Mouse (Mus musculus): ENCODE results near the gene Olfr860. TPM values are rescaled to one million over a fixed set of nuclear protein-coding genes. Genes with fewer than 3 reads are reported as not detected.
"Not testable (repeated sequence)": the region's sequence is repeated elsewhere in the genome, so short reads cannot be mapped to it uniquely, and the experiment has no call there.

Gene Olfr860
- polyA plus RNA-seq (2012; fragmentation: generic; extraction: Trizol), result not detected
- long read RNA-seq, experiment 1, result 0 reads
- long read RNA-seq, experiment 2, result 0 reads

- Histone ChIP-seq H3K79me2 (ENCODE audit: control insufficient read depth, insufficient read depth) (no peaks in the 10 kb centered on the region), H3ac (ENCODE audit: control insufficient read depth, insufficient read length, low read depth) (no peak within 1 kb of the TSS), H3K27me3 (ENCODE audit: control insufficient read depth, insufficient read depth, insufficient read length) (no peaks in the 10 kb centered on the region), H3K79me3 (ENCODE audit: low read depth) (no peaks in the 10 kb centered on the region), H3K4me3 (ENCODE audit: insufficient read depth, poor library complexity, severe bottlenecking) (no peak within 1 kb of the TSS), H3K36me3 (ENCODE audit: control insufficient read depth, insufficient read depth) (no peaks in the 10 kb centered on the region)
- TF ChIP-seq MAX (IDR thresholded peaks at IDR 0.05) (no peak), MYOG (IDR thresholded peaks at IDR 0.05; ENCODE audit: control insufficient read depth, extremely low read depth, insufficient read length) (no peak), FOSL1 (IDR thresholded peaks at IDR 0.05; ENCODE audit: insufficient read depth, low read length, poor library complexity, severe bottlenecking) (no peak)
Observed at GRCm38 (mm10) chr9:19849647-19850046, at the start of gene Olfr860. TSS of gene Olfr860 (minus strand) at chr9:19849747.

GRCm38 (mm10) chr9:19887904-19888303, 38.4 kb upstream of the Olfr860 start, which contains the start of gene Olfr862:
TSS of gene Olfr862 (minus strand) at chr9:19888004.
- Histone ChIP-seq H3K27me3 (ENCODE audit: control insufficient read depth, insufficient read depth, insufficient read length) (no peaks in the 10 kb centered on the region), H3K79me2 (ENCODE audit: control insufficient read depth, insufficient read depth) (no peaks in the 10 kb centered on the region), H3K79me3 (ENCODE audit: low read depth) (no peaks in the 10 kb centered on the region), H3K4me3 (ENCODE audit: insufficient read depth, poor library complexity, severe bottlenecking) (no peak within 1 kb of the TSS), H3ac (ENCODE audit: control insufficient read depth, insufficient read length, low read depth) (no peak within 1 kb of the TSS), H3K36me3 (ENCODE audit: control insufficient read depth, insufficient read depth) (no peaks in the 10 kb centered on the region)
- TF ChIP-seq FOSL1 (IDR thresholded peaks at IDR 0.05; ENCODE audit: insufficient read depth, low read length, poor library complexity, severe bottlenecking) (no peak), MYOG (IDR thresholded peaks at IDR 0.05; ENCODE audit: control insufficient read depth, extremely low read depth, insufficient read length) (no peak), USF1 (IDR thresholded peaks at IDR 0.05; ENCODE audit: low read depth) (no peak), MYOD1 (IDR thresholded peaks at IDR 0.05; ENCODE audit: control insufficient read depth, insufficient read length, low read depth) (no peak), CEBPB (IDR thresholded peaks at IDR 0.05; ENCODE audit: low read depth) (no peak), CTCF (IDR thresholded peaks at IDR 0.05; ENCODE audit: control insufficient read depth, insufficient read depth, insufficient read length) (no peak), MAX (IDR thresholded peaks at IDR 0.05) (no peak)

GRCm38 (mm10) chr9:19804606-19805005, 44.9 kb downstream of the Olfr860 start, which contains the start of gene Olfr859:
TSS of gene Olfr859 (plus strand) at chr9:19804906.
- not testable (repeated sequence) for H3K36me3 ChIP-seq (ENCODE audit: control insufficient read depth, insufficient read depth); H3K79me3 ChIP-seq (ENCODE audit: low read depth); H3ac ChIP-seq (ENCODE audit: control insufficient read depth, insufficient read length, low read depth); H3K79me2 ChIP-seq (ENCODE audit: control insufficient read depth, insufficient read depth); H3K4me3 ChIP-seq (ENCODE audit: insufficient read depth, poor library complexity, severe bottlenecking); H3K27me3 ChIP-seq (ENCODE audit: control insufficient read depth, insufficient read depth, insufficient read length)

- Histone ChIP-seq H3K79me3 (ENCODE audit: low read depth) (no peaks in the 10 kb centered on the region), H3K79me2 (ENCODE audit: control insufficient read depth, insufficient read depth) (no peaks in the 10 kb centered on the region)
- TF ChIP-seq MYOD1 (IDR thresholded peaks at IDR 0.05; ENCODE audit: control insufficient read depth, insufficient read length, low read depth), result no peak
- TF ChIP-seq MAX (IDR thresholded peaks at IDR 0.05), result no peak
- TF ChIP-seq MYOG (IDR thresholded peaks at IDR 0.05; ENCODE audit: control insufficient read depth, extremely low read depth, insufficient read length), result no peak
- no peak for TF ChIP-seq CEBPB (IDR thresholded peaks at IDR 0.05; ENCODE audit: low read depth)
- no peak for TF ChIP-seq FOSL1 (IDR thresholded peaks at IDR 0.05; ENCODE audit: insufficient read depth, low read length, poor library complexity, severe bottlenecking)
- no peak for TF ChIP-seq USF1 (IDR thresholded peaks at IDR 0.05; ENCODE audit: low read depth)
- TF ChIP-seq CTCF (IDR thresholded peaks at IDR 0.05; ENCODE audit: control insufficient read depth, insufficient read depth, insufficient read length), result no peak
Observed at GRCm38 (mm10) chr9:19803000-19803399, 46.5 kb downstream of the Olfr860 start.

More at GRCm38 (mm10) chr9:19803000-19803399, 46.5 kb downstream of the Olfr860 start:
- H3K4me3 ChIP-seq (ENCODE audit: insufficient read depth, poor library complexity, severe bottlenecking), result no peak overlapping the region
- no peaks in the 10 kb centered on the region for H3K27me3 ChIP-seq (ENCODE audit: control insufficient read depth, insufficient read depth, insufficient read length)
- no peak overlapping the region for H3ac ChIP-seq (ENCODE audit: control insufficient read depth, insufficient read length, low read depth)
- no peaks in the 10 kb centered on the region for H3K36me3 ChIP-seq (ENCODE audit: control insufficient read depth, insufficient read depth)

Other genes starting within 250 kb of the Olfr860 start
- 4.3 TPM for gene Zfp317, start 227.6 kb downstream of the Olfr860 start, polyA plus RNA-seq (2012; fragmentation: generic; extraction: Trizol)
- not detected for gene Olfr857, start 140.3 kb downstream of the Olfr860 start, polyA plus RNA-seq (2012; fragmentation: generic; extraction: Trizol)
- not detected for gene Olfr58, start 69.5 kb downstream of the Olfr860 start, polyA plus RNA-seq (2012; fragmentation: generic; extraction: Trizol)
- not detected for gene Olfr859, start 44.8 kb downstream of the Olfr860 start, polyA plus RNA-seq (2012; fragmentation: generic; extraction: Trizol)
- not detected for gene Olfr862, start 38.3 kb upstream of the Olfr860 start, polyA plus RNA-seq (2012; fragmentation: generic; extraction: Trizol)
- gene Olfr77, start 67.1 kb upstream of the Olfr860 start, polyA plus RNA-seq (2012; fragmentation: generic; extraction: Trizol), result 0.18 TPM
- not detected for gene Olfr866, start 178.3 kb upstream of the Olfr860 start, polyA plus RNA-seq (2012; fragmentation: generic; extraction: Trizol)
- not detected for gene Olfr867, start 207.8 kb upstream of the Olfr860 start, polyA plus RNA-seq (2012; fragmentation: generic; extraction: Trizol)
- gene Olfr868, start 248.9 kb upstream of the Olfr860 start, polyA plus RNA-seq (2012; fragmentation: generic; extraction: Trizol), result not detected

Data from C2C12 (cell line).